Mouse (Mus musculus) gastrocnemius, adult 18-20 months (tissue): ENCODE measurements around the gene Borcs8. TPM values are rescaled to one million over a fixed set of nuclear protein-coding genes. Genes with fewer than 3 reads are reported as not detected.
A peak's percentile ranks its signal among the peaks of the same experiment; 100 is the strongest.

ENCODE experiments used
- DNase-seq: peaks from one replicate; pipeline ENCODE4 v3.0.0; 2021; ENCODE audit warnings: low spot score
- total RNA-seq, 2 experiments: library from RNA; stranded (reverse); gene quantifications; 2 replicates each; pipeline ENCODE4 v1.2.3; 2021

The Borcs8 gene
- total RNA-seq, 2 experiments from 2014 or later, result 13.4 to 15.0 TPM

DNA sequence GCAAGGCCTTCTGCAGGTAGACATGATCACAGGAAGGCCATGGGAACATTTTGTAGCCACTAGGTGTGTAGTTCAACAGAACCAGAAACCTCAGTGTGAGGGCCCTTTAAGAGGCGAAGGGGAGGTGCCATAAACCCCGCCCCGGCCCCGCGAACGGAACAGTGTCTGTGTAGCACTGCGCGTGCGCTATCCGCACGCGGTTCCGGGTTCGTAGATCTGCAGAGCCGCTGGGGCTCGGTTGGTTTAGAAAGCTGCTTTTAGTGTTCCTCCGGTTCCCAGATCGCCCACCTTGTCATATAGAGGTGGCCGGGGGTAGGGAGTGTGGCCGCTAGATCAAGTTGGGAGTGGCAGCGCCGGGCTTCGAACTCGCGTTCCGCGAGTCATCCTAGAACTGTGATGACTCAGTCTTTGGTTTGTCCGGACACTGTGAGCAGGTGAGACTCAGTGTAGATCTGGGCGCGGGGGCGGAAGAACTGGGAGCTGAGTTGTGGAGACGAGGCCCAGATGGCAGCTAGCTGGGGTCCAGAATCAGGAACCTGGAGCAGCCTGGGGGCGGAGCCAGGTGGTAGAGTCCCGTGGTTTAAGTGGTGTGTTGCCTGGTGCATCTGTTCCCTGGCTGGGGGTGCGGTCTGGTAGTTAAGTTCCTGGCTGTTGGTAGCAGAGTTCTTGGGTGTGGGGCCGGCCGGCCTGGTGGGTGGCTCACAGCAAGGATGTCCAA is 8.0 kb upstream of the Borcs8 start, which contains the start of gene Nr2c2ap:
Gene Nr2c2ap, plus strand, starts transcription at position 168 of the 718 bp plus-strand sequence.
- DNase-seq, result peak; percentile 80

DNA sequence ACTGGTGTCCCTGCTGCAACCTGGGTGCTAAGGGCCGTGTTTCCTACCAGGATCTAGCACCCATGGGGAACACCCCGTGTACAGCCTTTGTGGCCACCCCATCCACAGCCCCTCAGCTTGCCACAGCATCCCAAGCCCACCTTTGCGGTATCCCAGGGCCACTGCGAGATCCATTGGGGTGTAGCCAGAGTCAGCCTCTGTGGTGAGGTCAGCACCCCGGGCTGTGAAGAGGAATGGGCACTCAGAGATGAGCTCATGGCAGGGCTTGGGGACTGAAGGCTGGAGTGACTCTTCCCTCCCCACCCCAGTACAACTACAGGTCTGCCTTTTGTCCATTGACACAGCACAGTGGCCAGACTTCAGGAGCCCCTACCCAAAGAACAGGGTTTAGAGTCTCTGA is 5.2 kb upstream of the Borcs8 start:
- no peak for DNase-seq

DNA sequence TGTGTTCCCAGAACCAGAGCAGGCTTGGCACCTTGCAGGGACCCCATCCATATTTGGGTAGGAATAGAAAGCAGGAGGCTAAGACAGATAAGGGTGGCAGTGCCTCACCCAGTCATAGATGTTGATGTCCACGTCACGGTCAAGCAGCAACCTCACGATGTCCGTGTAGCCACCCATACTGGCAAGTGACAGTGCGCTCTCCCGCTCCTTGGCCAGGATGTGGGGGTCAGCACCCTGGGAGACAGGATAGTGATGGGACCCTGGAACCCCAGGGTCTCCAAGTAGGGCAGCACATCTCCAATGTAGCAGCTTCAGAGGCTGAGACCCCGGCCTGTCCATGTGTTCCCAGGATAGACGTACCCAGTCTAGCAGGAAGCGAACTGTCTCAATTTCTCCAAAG is 4.4 kb upstream of the Borcs8 start:
- no peak for DNase-seq

DNA sequence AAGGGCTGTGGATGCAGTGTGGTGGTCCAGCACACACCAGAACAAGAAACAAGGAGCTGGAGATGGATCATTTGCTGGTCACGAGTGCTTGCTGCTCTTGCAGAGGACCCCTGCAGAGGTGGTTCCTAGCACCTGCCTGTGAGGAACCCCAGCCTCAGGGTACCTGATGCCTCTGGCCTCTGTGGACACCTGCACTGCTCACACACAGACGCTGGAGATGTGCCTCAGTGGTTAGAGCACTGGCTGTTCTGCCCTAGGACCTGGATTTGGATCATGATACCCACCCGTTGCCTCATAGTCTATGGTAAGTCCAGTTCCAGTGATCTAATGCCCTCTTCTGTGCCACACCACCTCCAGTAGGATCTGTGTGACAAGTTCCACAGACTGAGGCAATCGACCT is 2.7 kb upstream of the Borcs8 start:
- DNase-seq, result no peak

DNA sequence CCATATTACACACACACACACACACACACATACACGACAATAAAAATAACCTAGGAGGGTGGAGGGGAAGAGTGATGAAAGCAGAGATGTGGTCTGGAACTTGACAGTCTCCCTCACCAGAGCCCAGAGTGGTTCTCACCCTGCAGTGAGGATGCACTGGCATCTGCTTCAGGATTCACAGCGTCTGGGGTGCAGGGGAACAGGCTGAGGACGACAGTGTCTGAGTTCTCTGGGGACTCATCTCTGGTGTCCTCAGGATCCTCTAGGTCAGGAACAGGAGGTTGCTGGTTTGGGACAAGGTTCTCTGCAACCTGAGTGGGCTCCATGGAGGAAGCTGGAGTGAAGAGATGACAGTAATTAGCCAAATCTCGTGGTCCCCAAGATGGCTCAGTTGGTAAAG is 1.4 kb upstream of the Borcs8 start:
- DNase-seq, result no peak

DNA sequence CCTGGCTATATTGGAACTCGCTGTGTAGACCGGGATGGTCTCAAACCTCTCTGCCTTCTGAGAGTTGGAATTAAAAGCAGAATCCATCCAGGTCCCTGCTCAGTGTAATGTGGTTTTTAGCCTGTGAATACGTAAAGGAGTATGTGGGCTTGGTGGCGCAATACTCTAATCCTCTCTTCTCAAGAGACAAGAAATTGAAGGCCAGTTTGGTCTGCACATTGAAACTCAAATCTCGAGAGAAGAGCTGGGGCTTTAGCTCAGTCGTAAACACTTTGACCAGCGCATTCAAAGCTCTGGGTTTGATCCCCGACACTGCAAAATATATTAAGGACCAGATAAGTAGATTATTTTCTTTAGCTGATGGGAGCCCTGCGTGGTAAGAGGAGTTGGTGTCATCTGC is 682 bp downstream of the Borcs8 start:
- DNase-seq, result no peak

GRCm38 (mm10) chr8:70147678-70148607 is 8.6 kb downstream of the Borcs8 start:
- no peak for DNase-seq

DNA sequence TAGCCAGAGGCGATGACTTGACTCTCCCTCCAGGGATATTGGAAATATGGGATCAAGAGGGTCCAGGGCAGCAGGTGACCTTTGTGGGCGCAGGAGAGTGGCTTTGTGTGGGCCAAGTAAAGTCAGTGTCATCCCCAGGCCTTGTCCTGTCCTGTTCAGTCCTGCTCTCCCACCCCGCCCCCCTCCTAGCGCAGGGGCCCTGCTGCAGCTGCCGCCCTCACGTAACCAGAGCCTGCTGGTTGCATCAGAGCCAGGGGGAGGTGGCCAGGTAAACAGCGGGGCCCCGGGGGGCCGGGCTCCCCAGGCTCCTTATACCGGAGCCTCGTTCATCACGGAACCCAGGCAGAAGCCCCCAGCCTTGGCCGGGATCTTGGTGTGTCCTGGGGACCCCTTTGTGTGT is 10.9 kb downstream of the Borcs8 start:
- no peak for DNase-seq

- DNase-seq, result peak; percentile 51
These were observed 13.4 kb downstream of the Borcs8 start for GRCm38 (mm10) chr8:70152537-70153257.

GRCm38 (mm10) chr8:70157240-70157800 is 18.0 kb downstream of the Borcs8 start:
- no peak for DNase-seq

DNA sequence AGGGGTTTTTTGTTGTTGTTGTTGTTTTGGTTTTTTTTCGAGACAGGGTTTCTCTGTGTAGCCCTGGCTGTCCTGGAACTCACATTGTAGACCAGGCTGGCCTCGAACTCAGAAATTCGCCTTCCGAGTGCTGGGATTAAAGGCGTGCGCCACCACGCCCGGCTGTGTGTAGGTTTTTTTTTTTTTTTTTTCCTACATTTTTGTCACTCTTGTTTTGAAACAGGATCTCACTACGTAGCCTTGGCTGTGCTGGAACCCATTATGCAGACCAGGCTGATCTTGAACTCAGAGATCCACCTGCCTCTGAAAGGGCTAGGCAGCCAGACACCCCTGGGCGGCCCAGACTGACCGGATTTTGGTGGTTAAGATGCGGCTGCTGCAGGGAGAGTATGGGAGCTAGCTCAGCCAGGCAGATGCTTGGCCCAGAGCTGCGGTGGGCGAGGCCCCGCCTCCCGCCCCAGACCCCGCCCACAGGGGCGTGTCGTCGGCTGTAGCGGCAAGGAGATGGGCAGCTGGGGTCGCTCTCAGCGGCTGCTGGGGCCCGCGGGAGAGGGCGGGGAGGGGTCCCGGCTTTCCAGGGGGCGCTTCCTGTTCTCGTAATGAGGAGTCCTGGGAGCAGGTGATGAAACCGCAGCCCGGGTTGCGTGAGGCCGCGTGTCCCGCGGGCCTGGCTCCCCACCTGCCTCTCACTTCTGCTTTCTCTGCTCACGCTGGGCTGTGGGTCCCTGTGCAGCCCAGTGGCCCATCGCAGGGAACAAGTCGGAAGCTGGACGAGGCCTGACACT is 19.0 kb downstream of the Borcs8 start:
- DNase-seq, result peak; percentile 34

DNA sequence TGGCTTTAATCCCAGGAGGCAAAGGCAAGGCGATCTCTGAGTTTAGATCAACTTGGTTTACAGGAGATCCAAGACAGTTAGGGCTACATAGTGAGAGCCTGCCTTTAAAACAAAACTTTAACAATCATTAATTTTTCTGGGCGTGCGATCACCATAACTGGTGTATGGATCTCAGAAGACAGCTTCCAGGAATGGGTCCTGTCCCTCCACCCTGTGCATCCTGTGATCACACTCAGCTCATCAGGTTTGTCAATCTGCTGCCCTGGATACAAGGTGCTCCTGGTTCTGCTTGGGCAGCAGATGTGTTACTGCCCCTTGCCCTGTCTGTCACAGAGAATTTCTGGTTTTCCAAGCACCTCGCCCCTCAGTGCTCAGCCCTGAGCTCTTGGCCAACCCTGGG is 19.9 kb downstream of the Borcs8 start:
- DNase-seq, result no peak

GRCm38 (mm10) chr8:70160015-70160414 is 20.7 kb downstream of the Borcs8 start:
- no peak for DNase-seq

GRCm38 (mm10) chr8:70163316-70163715 is 24.0 kb downstream of the Borcs8 start:
- DNase-seq, result no peak

GRCm38 (mm10) chr8:70166504-70167110 is 27.3 kb downstream of the Borcs8 start:
- peak; percentile 48 for DNase-seq

DNA sequence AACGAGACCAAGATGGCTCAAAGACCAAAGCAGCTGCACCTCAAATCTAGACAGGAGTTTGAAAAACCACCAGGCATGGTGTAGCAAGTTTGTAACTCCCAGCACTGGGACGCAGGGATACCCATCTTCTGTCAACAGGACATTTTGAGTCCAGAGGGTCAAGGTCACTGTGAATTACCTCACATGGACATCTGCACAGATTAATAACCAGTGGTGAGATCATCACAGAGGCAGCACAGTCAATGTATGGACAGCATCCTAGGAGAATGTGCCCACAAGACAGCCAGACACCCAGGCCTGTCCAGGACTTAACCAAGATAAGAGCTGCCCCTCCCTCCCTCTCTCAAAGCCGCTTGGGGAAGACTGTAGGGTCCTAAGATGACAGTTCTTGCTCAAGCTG is 30.8 kb downstream of the Borcs8 start:
- no peak for DNase-seq

DNA sequence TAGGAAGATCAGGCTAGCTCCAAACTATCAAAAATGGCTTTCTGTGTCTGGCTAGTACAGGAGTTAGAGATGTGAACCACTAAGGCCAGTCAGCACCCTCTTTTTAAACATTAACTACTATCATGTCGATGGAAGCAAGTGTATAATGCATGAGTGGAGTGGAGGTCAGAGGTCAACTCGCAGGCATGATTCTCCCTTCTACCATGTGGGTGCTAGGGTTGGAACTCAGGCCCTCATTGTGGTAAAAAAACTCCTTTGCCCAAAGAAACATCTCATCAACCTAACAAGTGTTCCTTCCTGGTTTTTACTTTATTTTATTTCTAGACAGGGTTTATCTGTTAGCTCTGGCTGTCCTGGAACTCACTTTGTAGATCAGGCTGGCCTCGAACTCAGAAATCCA is 31.4 kb downstream of the Borcs8 start:
- DNase-seq, result no peak

GRCm38 (mm10) chr8:70171240-70171639 is 31.9 kb downstream of the Borcs8 start:
- no peak for DNase-seq

- peak; percentile 94 for DNase-seq
These were observed 32.9 kb downstream of the Borcs8 start, which contains the start of gene Tmem161a for GRCm38 (mm10) chr8:70172043-70172681. Gene Tmem161a (plus strand): TSS chr8:70172356.

GRCm38 (mm10) chr8:70173320-70173719 is 34.0 kb downstream of the Borcs8 start:
- no peak for DNase-seq
